Mouse (Mus musculus) spleen, postnatal 0 days (tissue): ENCODE measurements around the gene Gbx1. TPM values are rescaled to one million over a fixed set of nuclear protein-coding genes. Genes with fewer than 3 reads are reported as not detected.

Source experiments
- polyA plus RNA-seq: library from polyadenylated mRNA; unstranded; fragments of >200 nt; fragmentation: Nextera tagmentation; extraction: Ambion mirVana; gene quantifications from 2 replicates; pipeline ENCODE4 v1.2.1, GENCODE M21; 2015

Gbx1 gene
- polyA plus RNA-seq, result 0.04 TPM in 1 of 2 replicates, not detected in the other

GRCm38 (mm10) chr5:24526889-24527230, at the start of gene Gbx1:
Gene Gbx1 (minus strand): TSS chr5:24527202.

GRCm38 (mm10) chr5:24556709-24557108, 29.7 kb upstream of the Gbx1 start, which contains the start of gene 4931409K22Rik:
Gene 4931409K22Rik (minus strand): TSS chr5:24556809.

GRCm38 (mm10) chr5:24540387-24541143, 13.6 kb upstream of the Gbx1 start, which contains the start of gene Asb10:
Gene Asb10 (minus strand): TSS chr5:24540978.

Other genes with a start within 250 kb of the Gbx1 start
- 0.69 and 0.80 TPM in 2 replicates for gene Kcnh2, start 175.6 kb downstream of the Gbx1 start, polyA plus RNA-seq
- 3.1 and 4.4 TPM in 2 replicates for gene Nos3, start 162.4 kb downstream of the Gbx1 start, polyA plus RNA-seq
- gene Atg9b, start 135.1 kb downstream of the Gbx1 start, polyA plus RNA-seq, result 1.1 and 2.0 TPM in 2 replicates
- gene Abcb8, start 133.5 kb downstream of the Gbx1 start, polyA plus RNA-seq, result 20.3 and 21.0 TPM in 2 replicates
- gene Asic3, start 113.8 kb downstream of the Gbx1 start, polyA plus RNA-seq, result not detected in 2 replicates
- gene Cdk5, start 103.7 kb downstream of the Gbx1 start, polyA plus RNA-seq, result 13.7 and 16.6 TPM in 2 replicates
- gene Slc4a2, start 103.4 kb downstream of the Gbx1 start, polyA plus RNA-seq, result 9.1 and 10.4 TPM in 2 replicates
- 45.3 and 48.4 TPM in 2 replicates for gene Fastk, start 81.9 kb downstream of the Gbx1 start, polyA plus RNA-seq
- gene Tmub1, start 79.3 kb downstream of the Gbx1 start, polyA plus RNA-seq, result 6.6 and 8.3 TPM in 2 replicates
- 12.6 and 14.8 TPM in 2 replicates for gene Agap3, start 75.0 kb downstream of the Gbx1 start, polyA plus RNA-seq
- gene Asb10, start 13.8 kb upstream of the Gbx1 start, polyA plus RNA-seq, result 0.17 and 0.35 TPM in 2 replicates
- gene 4931409K22Rik, start 29.6 kb upstream of the Gbx1 start, polyA plus RNA-seq, result 0.07 and 0.10 TPM in 2 replicates
- 47.8 and 49.0 TPM in 2 replicates for gene Abcf2, start 50.3 kb upstream of the Gbx1 start, polyA plus RNA-seq
- 11.3 and 14.3 TPM in 2 replicates for gene Chpf2, start 59.5 kb upstream of the Gbx1 start, polyA plus RNA-seq
- 2.4 and 3.6 TPM in 2 replicates for gene Smarcd3, start 97.2 kb upstream of the Gbx1 start, polyA plus RNA-seq
- 15.3 and 17.1 TPM in 2 replicates for gene Nub1, start 158.3 kb upstream of the Gbx1 start, polyA plus RNA-seq
- gene Wdr86, start 203.5 kb upstream of the Gbx1 start, polyA plus RNA-seq, result 2.3 and 4.0 TPM in 2 replicates
- gene Crygn, start 230.8 kb upstream of the Gbx1 start, polyA plus RNA-seq, result 1.9 and 2.4 TPM in 2 replicates